Mouse (Mus musculus): ENCODE results near the gene Csnk1d. TPM values are rescaled to one million over a fixed set of nuclear protein-coding genes. Genes with fewer than 3 reads are reported as not detected.

The Csnk1d gene
- polyA plus RNA-seq, 1 experiment from 2014 or later, result 134 TPM

GRCm38 (mm10) chr11:120984448-120985330 lies 6.4 kb downstream of the Csnk1d start:
- H3K9me3 ChIP-seq, result no peaks in the 10 kb centered on the region
- no peaks in the 10 kb centered on the region for H3K27me3 ChIP-seq
- WGBS, result 79% methylated on average over 4 of the region's 4 CpGs
- H3K4me2 ChIP-seq, result no peak overlapping the region
- ATAC-seq (ENCODE audit: insufficient number of reproducible peaks, insufficient read depth, low FRiP score, low TSS enrichment, low read depth), result no peak
- no peak overlapping the region for H3K27ac ChIP-seq
- H3K36me3 ChIP-seq, result peaks cover 78% of the 10 kb centered on the region
- H3K9ac ChIP-seq, result no peak overlapping the region
- no peak overlapping the region for H3K4me3 ChIP-seq
- H3K4me1 ChIP-seq, result peaks cover 29% of the 10 kb centered on the region

- H3K9ac ChIP-seq, result no peak overlapping the region
- peaks cover 7% of the 10 kb centered on the region for H3K4me1 ChIP-seq
- H3K27me3 ChIP-seq, result no peaks in the 10 kb centered on the region
- H3K9me3 ChIP-seq, result no peaks in the 10 kb centered on the region
- no peak overlapping the region for H3K27ac ChIP-seq
- H3K36me3 ChIP-seq, result peaks cover 94% of the 10 kb centered on the region
- no peak for ATAC-seq (ENCODE audit: insufficient number of reproducible peaks, insufficient read depth, low FRiP score, low TSS enrichment, low read depth)
- H3K4me2 ChIP-seq, result no peak overlapping the region
- no peak overlapping the region for H3K4me3 ChIP-seq
Observed at GRCm38 (mm10) chr11:120982459-120982858, 8.7 kb downstream of the Csnk1d start.

- no peaks in the 10 kb centered on the region for H3K9me3 ChIP-seq
- no peak overlapping the region for H3K4me3 ChIP-seq
- no peak overlapping the region for H3K27ac ChIP-seq
- no peak for ATAC-seq (ENCODE audit: insufficient number of reproducible peaks, insufficient read depth, low FRiP score, low TSS enrichment, low read depth)
- WGBS, result 88% methylated on average over 4 of the region's 4 CpGs
- H3K4me1 ChIP-seq, result peaks cover 3% of the 10 kb centered on the region; the same call in 1 of the 2 replicates
- no peak overlapping the region for H3K9ac ChIP-seq
- no peaks in the 10 kb centered on the region for H3K27me3 ChIP-seq
- no peak overlapping the region for H3K4me2 ChIP-seq
- H3K36me3 ChIP-seq, result peaks cover 94% of the 10 kb centered on the region
Observed at GRCm38 (mm10) chr11:120981661-120982060, 9.5 kb downstream of the Csnk1d start.

- Histone ChIP-seq H3K4me1 (peaks cover 3% of the 10 kb centered on the region; the same call in 1 of the 2 replicates), H3K9ac (no peak overlapping the region), H3K27me3 (no peaks in the 10 kb centered on the region), H3K9me3 (no peaks in the 10 kb centered on the region), H3K36me3 (peaks cover 92% of the 10 kb centered on the region), H3K27ac (no peak overlapping the region), H3K4me3 (no peak overlapping the region), H3K4me2 (no peak overlapping the region)
- WGBS, result 84% methylated on average over 9 of the region's 9 CpGs
- ATAC-seq (ENCODE audit: insufficient number of reproducible peaks, insufficient read depth, low FRiP score, low TSS enrichment, low read depth), result no peak
Observed at GRCm38 (mm10) chr11:120980427-120981035, 10.6 kb downstream of the Csnk1d start.

GRCm38 (mm10) chr11:120979711-120980426 lies 11.3 kb downstream of the Csnk1d start:
- Histone ChIP-seq H3K4me1 (0 out of 2 replicates have a peak, but pooled peaks cover 3% of the 10 kb centered on the region), H3K9me3 (no peaks in the 10 kb centered on the region), H3K27me3 (no peaks in the 10 kb centered on the region), H3K27ac (no peak overlapping the region), H3K4me2 (no peak overlapping the region), H3K36me3 (peaks cover 92% of the 10 kb centered on the region), H3K4me3 (no peak overlapping the region), H3K9ac (no peak overlapping the region)
- no peak for ATAC-seq (ENCODE audit: insufficient number of reproducible peaks, insufficient read depth, low FRiP score, low TSS enrichment, low read depth)
- WGBS, result 87% methylated on average over 8 of the region's 8 CpGs

GRCm38 (mm10) chr11:120973318-120973717 lies 17.8 kb downstream of the Csnk1d start:
- H3K27ac ChIP-seq, result no peak overlapping the region
- 87% methylated on average over 6 of the region's 6 CpGs for WGBS
- H3K9me3 ChIP-seq, result no peaks in the 10 kb centered on the region
- ATAC-seq (ENCODE audit: insufficient number of reproducible peaks, insufficient read depth, low FRiP score, low TSS enrichment, low read depth), result no peak
- H3K36me3 ChIP-seq, result peaks cover 95% of the 10 kb centered on the region
- no peaks in the 10 kb centered on the region for H3K4me1 ChIP-seq
- no peaks in the 10 kb centered on the region for H3K27me3 ChIP-seq
- no peak overlapping the region for H3K4me2 ChIP-seq
- no peak overlapping the region for H3K9ac ChIP-seq
- no peak overlapping the region for H3K4me3 ChIP-seq

GRCm38 (mm10) chr11:120971237-120971636 lies 19.9 kb downstream of the Csnk1d start:
- Histone ChIP-seq H3K27me3 (no peaks in the 10 kb centered on the region), H3K27ac (no peak overlapping the region), H3K4me2 (no peak overlapping the region), H3K9me3 (no peaks in the 10 kb centered on the region), H3K4me1 (0 out of 2 replicates have a peak, but pooled peaks cover 1% of the 10 kb centered on the region), H3K4me3 (no peak overlapping the region), H3K36me3 (peaks cover 97% of the 10 kb centered on the region), H3K9ac (no peak overlapping the region)
- WGBS, result 93% methylated on average over 5 of the region's 5 CpGs
- ATAC-seq (ENCODE audit: insufficient number of reproducible peaks, insufficient read depth, low FRiP score, low TSS enrichment, low read depth), result no peak

- Histone ChIP-seq H3K4me3 (no peak overlapping the region), H3K27ac (no peak overlapping the region), H3K27me3 (no peaks in the 10 kb centered on the region), H3K9ac (no peak overlapping the region), H3K36me3 (peaks cover 100% of the 10 kb centered on the region), H3K4me1 (peaks cover 9% of the 10 kb centered on the region), H3K9me3 (no peaks in the 10 kb centered on the region), H3K4me2 (no peak overlapping the region)
- 91% methylated on average over 5 of the region's 5 CpGs for WGBS
- no peak for ATAC-seq (ENCODE audit: insufficient number of reproducible peaks, insufficient read depth, low FRiP score, low TSS enrichment, low read depth)
Observed at GRCm38 (mm10) chr11:120969742-120970141, 21.4 kb downstream of the Csnk1d start.

GRCm38 (mm10) chr11:120965587-120965986 lies 25.5 kb downstream of the Csnk1d start:
- H3K9me3 ChIP-seq, result no peaks in the 10 kb centered on the region
- H3K4me2 ChIP-seq, result no peak overlapping the region
- no peak overlapping the region for H3K9ac ChIP-seq
- no peak overlapping the region for H3K27ac ChIP-seq
- no peak overlapping the region for H3K4me3 ChIP-seq
- peaks cover 95% of the 10 kb centered on the region for H3K36me3 ChIP-seq
- ATAC-seq (ENCODE audit: insufficient number of reproducible peaks, insufficient read depth, low FRiP score, low TSS enrichment, low read depth), result no peak
- no peaks in the 10 kb centered on the region for H3K27me3 ChIP-seq
- 66% methylated on average over 4 of the region's 4 CpGs for WGBS
- H3K4me1 ChIP-seq, result peaks cover 9% of the 10 kb centered on the region

GRCm38 (mm10) chr11:120964195-120965157 lies 26.7 kb downstream of the Csnk1d start:
- Histone ChIP-seq H3K4me2 (no peak overlapping the region), H3K36me3 (peaks cover 95% of the 10 kb centered on the region), H3K9ac (no peak overlapping the region), H3K27ac (no peak overlapping the region), H3K4me1 (peaks cover 13% of the 10 kb centered on the region), H3K4me3 (no peak overlapping the region), H3K27me3 (no peaks in the 10 kb centered on the region), H3K9me3 (no peaks in the 10 kb centered on the region)
- ATAC-seq (ENCODE audit: insufficient number of reproducible peaks, insufficient read depth, low FRiP score, low TSS enrichment, low read depth), result no peak
- 79% methylated on average over 10 of the region's 10 CpGs for WGBS

- 73% methylated on average over 7 of the region's 7 CpGs for WGBS
- ATAC-seq (ENCODE audit: insufficient number of reproducible peaks, insufficient read depth, low FRiP score, low TSS enrichment, low read depth), result no peak
- Histone ChIP-seq H3K9ac (no peak overlapping the region), H3K4me3 (no peak overlapping the region), H3K4me2 (no peak overlapping the region), H3K4me1 (peaks cover 21% of the 10 kb centered on the region), H3K27me3 (no peaks in the 10 kb centered on the region), H3K9me3 (no peaks in the 10 kb centered on the region), H3K27ac (no peak overlapping the region), H3K36me3 (peaks cover 95% of the 10 kb centered on the region)
Observed at GRCm38 (mm10) chr11:120962909-120963308, 28.2 kb downstream of the Csnk1d start.
